Mouse (Mus musculus) MEL (cell line): ENCODE measurements at regions not wholly inside any gene's neighbourhood (a gene's known extent, or its start where the extent isn't known, plus 50 kb on each side); places are given as distances from the start of the nearest gene placed in this dataset.

Experiments
- DNase-seq: peaks from one replicate; pipeline ENCODE4 v3.0.0; 2011; ENCODE audit warnings: low read depth, low spot score
- H3K27ac ChIP-seq: 2 replicates; pipeline ENCODE4 v1.5.1; 2012; ENCODE audit warnings: low read depth, mild to moderate bottlenecking, control low read depth, low read length, moderate library complexity; ENCODE audit not compliant: control insufficient read depth
- H3K27me3 ChIP-seq, 2 experiments: fragments of 150-350 bp in 1 of 2; sonication (generic) in 1 of 2; 2 replicates each; pipeline ENCODE4 v1.6.1; 2012; ENCODE audit warnings: low read length in 2 of 2, mild to moderate bottlenecking in 2 of 2, improper control_type of control experiment in 1 of 2, moderate library complexity in 1 of 2; ENCODE audit not compliant: insufficient read depth in 2 of 2, control insufficient read depth in 1 of 2
- H3K36me3 ChIP-seq, 2 experiments: 2 replicates each; pipeline ENCODE4 v1.6.1; 2012 to 2014; ENCODE audit warnings: low read length in 2 of 2, improper control_type of control experiment in 1 of 2, inconsistent platforms in 1 of 2, mild to moderate bottlenecking in 1 of 2; ENCODE audit not compliant: insufficient read depth in 2 of 2, control insufficient read depth in 1 of 2
- H3K4me1 ChIP-seq, 2 experiments: fragments of 150-350 bp in 1 of 2; sonication (generic) in 1 of 2; 2 replicates each; pipeline ENCODE4 v1.6.1; 2012; ENCODE audit warnings: low read length in 2 of 2, improper control_type of control experiment in 1 of 2, mild to moderate bottlenecking in 1 of 2; ENCODE audit not compliant: insufficient read depth in 2 of 2, control insufficient read depth in 1 of 2
- H3K4me3 ChIP-seq, 2 experiments: fragments of 150-350 bp in 1 of 2; sonication (generic) in 1 of 2; 2 replicates each; pipeline ENCODE4 v1.5.1; 2012; ENCODE audit warnings: low read depth in 2 of 2, low read length in 2 of 2, mild to moderate bottlenecking in 2 of 2, moderate library complexity in 2 of 2, control low read depth in 1 of 2, improper control_type of control experiment in 1 of 2; ENCODE audit not compliant: control insufficient read depth in 1 of 2, insufficient read depth in 1 of 2
- H3K79me2 ChIP-seq: 2 replicates; pipeline ENCODE4 v1.6.1; 2012; ENCODE audit warnings: mild to moderate bottlenecking, low read length, moderate library complexity; ENCODE audit not compliant: control insufficient read depth, poor library complexity, insufficient read depth
- H3K9ac ChIP-seq: 2 replicates; pipeline ENCODE4 v1.6.1; 2012; ENCODE audit warnings: low read depth, mild to moderate bottlenecking, control low read depth, low read length, moderate library complexity; ENCODE audit not compliant: control insufficient read depth, poor library complexity, severe bottlenecking
- H3K9me3 ChIP-seq: fragments of 150-350 bp; sonication (generic); replicated peaks from 2 replicates; pipeline ENCODE4 v1.6.1; 2012; ENCODE audit warnings: mild to moderate bottlenecking, low read length, improper control_type of control experiment, moderate library complexity; ENCODE audit not compliant: insufficient read depth
- BHLHE40 ChIP-seq: IDR thresholded peaks from 2 replicates; pipeline ENCODE4 v1.6.1; 2012; ENCODE audit warnings: low read depth, mild to moderate bottlenecking, inconsistent platforms, low read length, improper control_type of control experiment, borderline replicate concordance
- CHD1 ChIP-seq: IDR thresholded peaks from 2 replicates; pipeline ENCODE4 v1.6.1; 2012; ENCODE audit warnings: low read depth, mild to moderate bottlenecking, inconsistent platforms, low read length, improper control_type of control experiment
- CHD2 ChIP-seq: IDR thresholded peaks from 2 replicates; pipeline ENCODE4 v1.6.1; 2011; ENCODE audit warnings: low read length, improper control_type of control experiment
- E2F4 ChIP-seq: IDR thresholded peaks from 2 replicates; pipeline ENCODE4 v1.6.1; 2011; ENCODE audit warnings: low read depth, low read length, improper control_type of control experiment, borderline replicate concordance
- ELF1 ChIP-seq: IDR thresholded peaks from 2 replicates; pipeline ENCODE4 v1.6.1; 2014; ENCODE audit warnings: low read depth, mild to moderate bottlenecking, inconsistent platforms, low read length, improper control_type of control experiment, moderate library complexity
- GABPA ChIP-seq: IDR thresholded peaks from 2 replicates; pipeline ENCODE4 v1.6.1; 2012; ENCODE audit warnings: low read depth, mild to moderate bottlenecking, inconsistent platforms, low read length, improper control_type of control experiment, moderate library complexity
- GATA1 ChIP-seq: IDR thresholded peaks from 2 replicates; pipeline ENCODE4 v1.6.1; 2011; ENCODE audit warnings: low read depth, low read length, improper control_type of control experiment
- HCFC1 ChIP-seq: IDR thresholded peaks from 2 replicates; pipeline ENCODE4 v1.6.1; 2012; ENCODE audit warnings: low read depth, mild to moderate bottlenecking, inconsistent platforms, low read length, improper control_type of control experiment, moderate library complexity
- JUND ChIP-seq: IDR thresholded peaks from 2 replicates; pipeline ENCODE4 v1.6.1; 2011; ENCODE audit warnings: low read depth, mild to moderate bottlenecking, improper control_type of control experiment, low read length
- KAT2A ChIP-seq: conservative IDR thresholded peaks from 2 replicates; pipeline ENCODE4 v1.6.1; 2012; ENCODE audit warnings: low read depth, low read length, improper control_type of control experiment, inconsistent platforms
- MAX ChIP-seq: IDR thresholded peaks from 2 replicates; pipeline ENCODE4 v1.6.1; 2011; ENCODE audit warnings: low read length, improper control_type of control experiment
- MAZ ChIP-seq: IDR thresholded peaks from 2 replicates; pipeline ENCODE4 v1.6.1; 2012; ENCODE audit warnings: low read depth, mild to moderate bottlenecking, inconsistent platforms, low read length, improper control_type of control experiment
- MEF2A ChIP-seq: IDR thresholded peaks from 2 replicates; pipeline ENCODE4 v1.6.1; 2014; ENCODE audit warnings: low read depth, mild to moderate bottlenecking, inconsistent platforms, low read length, improper control_type of control experiment; ENCODE audit not compliant: poor library complexity, insufficient replicate concordance, severe bottlenecking; ENCODE audit errors: extremely low read depth
- MYB ChIP-seq: IDR thresholded peaks from 2 replicates; pipeline ENCODE4 v1.6.1; 2011; ENCODE audit warnings: mild to moderate bottlenecking, low read depth, low read length, improper control_type of control experiment
- NELFE ChIP-seq: IDR thresholded peaks from 2 replicates; pipeline ENCODE4 v1.6.1; 2011; ENCODE audit warnings: low read depth, low read length, improper control_type of control experiment
- NRF1 ChIP-seq: IDR thresholded peaks from 2 replicates; pipeline ENCODE4 v1.6.1; 2014; ENCODE audit warnings: low read depth, mild to moderate bottlenecking, inconsistent platforms, low read length, improper control_type of control experiment, moderate library complexity; ENCODE audit not compliant: poor library complexity, insufficient read depth, severe bottlenecking
- POLR2A ChIP-seq, 2 experiments: IDR thresholded peaks; 2 replicates each; pipeline ENCODE4 v1.6.1; 2011 to 2012; ENCODE audit warnings: low read length in 2 of 2, mild to moderate bottlenecking in 2 of 2, control low read depth in 1 of 2, improper control_type of control experiment in 1 of 2, low read depth in 1 of 2, moderate library complexity in 1 of 2; ENCODE audit not compliant: control insufficient read depth in 1 of 2, insufficient read depth in 1 of 2, poor library complexity in 1 of 2
- POLR2AphosphoS5 ChIP-seq: IDR thresholded peaks from 2 replicates; pipeline ENCODE4 v1.6.1; 2012; ENCODE audit warnings: low read depth, borderline replicate concordance, mild to moderate bottlenecking, inconsistent platforms, low read length, moderate library complexity, mixed read lengths
- RAD21 ChIP-seq: IDR thresholded peaks from 2 replicates; pipeline ENCODE4 v1.6.1; 2011; ENCODE audit warnings: mild to moderate bottlenecking, low read depth, low read length, improper control_type of control experiment
- RCOR1 ChIP-seq: IDR thresholded peaks from 2 replicates; pipeline ENCODE4 v1.6.1; 2012; ENCODE audit warnings: low read depth, mild to moderate bottlenecking, inconsistent platforms, low read length, improper control_type of control experiment
- SIN3A ChIP-seq: IDR thresholded peaks from 2 replicates; pipeline ENCODE4 v1.6.1; 2012; ENCODE audit warnings: low read length, improper control_type of control experiment, inconsistent platforms
- TAL1 ChIP-seq: IDR thresholded peaks from 2 replicates; pipeline ENCODE4 v1.6.1; 2012; ENCODE audit warnings: mild to moderate bottlenecking, inconsistent platforms, low read length, moderate library complexity, mixed read lengths
- TBP ChIP-seq: IDR thresholded peaks from 2 replicates; pipeline ENCODE4 v1.8.0; 2011; ENCODE audit warnings: low read depth, low read length, improper control_type of control experiment
- UBTF ChIP-seq: IDR thresholded peaks from 2 replicates; pipeline ENCODE4 v1.6.1; 2012; ENCODE audit warnings: low read depth, mild to moderate bottlenecking, inconsistent platforms, low read length, improper control_type of control experiment, moderate library complexity, borderline replicate concordance; ENCODE audit not compliant: insufficient read depth
- ZC3H11A ChIP-seq: IDR thresholded peaks from 2 replicates; pipeline ENCODE4 v1.6.1; 2012; ENCODE audit warnings: low read depth, mild to moderate bottlenecking, inconsistent platforms, low read length, improper control_type of control experiment
- ZKSCAN1 ChIP-seq: IDR thresholded peaks from 2 replicates; pipeline ENCODE4 v1.6.1; 2012; ENCODE audit warnings: low read depth, mild to moderate bottlenecking, inconsistent platforms, low read length, improper control_type of control experiment, moderate library complexity
- ZNF384 ChIP-seq: IDR thresholded peaks from 2 replicates; pipeline ENCODE4 v1.6.1; 2012; ENCODE audit warnings: low read depth, mild to moderate bottlenecking, inconsistent platforms, low read length, improper control_type of control experiment

DNA sequence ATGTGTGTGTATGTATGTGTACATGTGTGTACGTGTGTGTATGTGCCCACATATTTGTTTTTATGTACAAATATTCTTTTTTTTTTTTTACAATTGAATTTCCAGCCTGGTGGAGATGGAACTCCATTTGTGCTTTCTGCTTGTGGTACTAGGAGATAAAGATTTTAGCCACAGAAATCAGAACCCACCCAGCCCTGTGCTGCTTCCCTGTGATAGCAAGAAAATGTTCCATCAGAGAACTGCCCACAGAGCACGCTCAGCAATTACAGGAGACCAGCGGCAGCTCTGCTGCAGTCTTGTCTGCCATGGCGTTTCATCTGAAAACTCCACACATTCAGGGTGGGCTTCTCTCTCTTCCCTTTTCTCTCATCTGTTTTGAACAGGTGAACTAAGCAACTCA, 118.7 kb upstream of the L3mbtl4 start:
- Histone ChIP-seq H3K9me3 (no peaks in the 10 kb centered on the region), H3K79me2 (no peaks in the 10 kb centered on the region)

DNA sequence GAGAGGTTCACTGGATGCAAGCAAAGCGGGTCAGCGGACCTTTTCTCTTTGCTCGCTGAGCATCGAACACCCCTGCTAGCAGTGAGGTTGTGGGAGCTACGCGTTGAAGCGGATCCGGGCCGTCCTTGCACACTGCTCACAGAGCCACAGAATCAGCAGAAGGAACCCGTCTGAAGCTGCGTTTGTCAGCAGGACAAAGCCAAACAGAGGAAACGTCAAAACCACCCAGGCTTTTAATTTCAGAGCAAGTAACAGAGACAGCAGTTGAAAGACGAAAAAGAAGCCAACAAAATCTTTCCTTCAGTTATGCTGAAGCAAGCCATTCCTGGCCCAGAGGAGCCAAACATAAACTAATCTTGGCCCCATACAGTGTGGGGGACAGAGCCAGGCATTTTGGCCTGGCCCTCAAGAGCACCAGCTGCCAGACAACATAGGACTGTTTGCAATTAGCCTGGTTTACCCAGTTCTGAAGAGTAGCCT, 115.4 kb upstream of the L3mbtl4 start:
- Histone ChIP-seq H3K4me3 (no peak overlapping the region), H3K79me2 (no peaks in the 10 kb centered on the region), H3K27ac (no peak overlapping the region), H3K36me3 (no peaks in the 10 kb centered on the region), H3K9me3 (no peaks in the 10 kb centered on the region), H3K4me1 (no peaks in the 10 kb centered on the region), H3K27me3 (no peaks in the 10 kb centered on the region), H3K9ac (no peak overlapping the region)
- TF ChIP-seq POLR2AphosphoS5 (no peak), GABPA (no peak), MEF2A (no peak), ZKSCAN1 (no peak)
- DNase-seq: no peak

More for the DNA sequence above, 118.7 kb upstream of the L3mbtl4 start:
- H3K36me3 ChIP-seq: no peaks in the 10 kb centered on the region
- H3K4me3 ChIP-seq: no peak overlapping the region
- no peaks in the 10 kb centered on the region for H3K4me1 ChIP-seq
- TF ChIP-seq ZNF384: no peak
- no peak for TF ChIP-seq KAT2A
- TF ChIP-seq RCOR1: no peak
- no peak for TF ChIP-seq POLR2A (IDR thresholded peaks at IDR 0.05; ENCODE audit: control insufficient read depth in 1 of 2, insufficient read depth in 1 of 2, low read depth in 1 of 2, low read length in 2 of 2, poor library complexity in 1 of 2)
- TF ChIP-seq NRF1: no peak
- TF ChIP-seq ZC3H11A: no peak
- no peak for TF ChIP-seq MAZ
- no peak for TF ChIP-seq UBTF
- no peak for TF ChIP-seq TAL1
- no peak for TF ChIP-seq CHD1
- TF ChIP-seq TBP: no peak
- no peak for TF ChIP-seq JUND
- no peak overlapping the region for H3K9ac ChIP-seq
- H3K27me3 ChIP-seq: no peaks in the 10 kb centered on the region
- no peak for DNase-seq
- H3K27ac ChIP-seq: no peak overlapping the region

DNA sequence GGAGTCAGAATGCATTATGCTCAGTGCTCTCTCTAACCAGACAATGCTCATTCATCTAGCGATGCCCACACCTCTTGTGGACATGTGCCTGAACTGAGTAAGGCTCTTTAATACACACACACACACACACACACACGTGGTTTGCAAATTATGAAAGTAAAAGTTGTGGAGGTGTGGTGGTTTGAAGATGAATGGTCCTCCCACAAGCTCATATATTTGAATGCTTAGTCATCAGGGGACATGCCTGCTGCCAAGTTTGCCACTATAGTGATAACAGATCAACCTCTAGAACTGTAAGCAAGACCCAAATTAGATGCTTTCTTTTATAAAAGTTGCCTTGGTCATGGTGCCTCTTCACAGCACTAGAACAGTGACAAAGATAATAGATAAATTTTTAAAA, 112.5 kb upstream of the L3mbtl4 start:
- no peaks in the 10 kb centered on the region for H3K9me3 ChIP-seq

More for the DNA sequence above, 112.5 kb upstream of the L3mbtl4 start:
- Histone ChIP-seq H3K27ac (no peak overlapping the region), H3K36me3 (no peaks in the 10 kb centered on the region), H3K4me3 (no peak overlapping the region), H3K9ac (no peak overlapping the region), H3K4me1 (no peaks in the 10 kb centered on the region), H3K79me2 (no peaks in the 10 kb centered on the region), H3K27me3 (no peaks in the 10 kb centered on the region)
- no peak for TF ChIP-seq MAX
- TF ChIP-seq MYB: no peak
- no peak for TF ChIP-seq NELFE
- TF ChIP-seq CHD2: no peak
- no peak for TF ChIP-seq POLR2AphosphoS5
- TF ChIP-seq HCFC1: no peak
- no peak for TF ChIP-seq E2F4
- no peak for TF ChIP-seq GATA1
- no peak for TF ChIP-seq UBTF
- TF ChIP-seq BHLHE40: no peak
- TF ChIP-seq POLR2A (IDR thresholded peaks at IDR 0.05; ENCODE audit: control insufficient read depth in 1 of 2, insufficient read depth in 1 of 2, low read depth in 1 of 2, low read length in 2 of 2, poor library complexity in 1 of 2): no peak
- TF ChIP-seq ELF1: no peak
- TF ChIP-seq KAT2A: no peak
- TF ChIP-seq RAD21: no peak
- TF ChIP-seq CHD1: no peak
- TF ChIP-seq SIN3A: no peak
- no peak for DNase-seq
